Mouse (Mus musculus): ENCODE measurements around the gene Selenom. TPM values are rescaled to one million over a fixed set of nuclear protein-coding genes. Genes with fewer than 3 reads are reported as not detected.

The Selenom gene
- total RNA-seq, 2 experiments from 2014 or later, result not detected

DNA sequence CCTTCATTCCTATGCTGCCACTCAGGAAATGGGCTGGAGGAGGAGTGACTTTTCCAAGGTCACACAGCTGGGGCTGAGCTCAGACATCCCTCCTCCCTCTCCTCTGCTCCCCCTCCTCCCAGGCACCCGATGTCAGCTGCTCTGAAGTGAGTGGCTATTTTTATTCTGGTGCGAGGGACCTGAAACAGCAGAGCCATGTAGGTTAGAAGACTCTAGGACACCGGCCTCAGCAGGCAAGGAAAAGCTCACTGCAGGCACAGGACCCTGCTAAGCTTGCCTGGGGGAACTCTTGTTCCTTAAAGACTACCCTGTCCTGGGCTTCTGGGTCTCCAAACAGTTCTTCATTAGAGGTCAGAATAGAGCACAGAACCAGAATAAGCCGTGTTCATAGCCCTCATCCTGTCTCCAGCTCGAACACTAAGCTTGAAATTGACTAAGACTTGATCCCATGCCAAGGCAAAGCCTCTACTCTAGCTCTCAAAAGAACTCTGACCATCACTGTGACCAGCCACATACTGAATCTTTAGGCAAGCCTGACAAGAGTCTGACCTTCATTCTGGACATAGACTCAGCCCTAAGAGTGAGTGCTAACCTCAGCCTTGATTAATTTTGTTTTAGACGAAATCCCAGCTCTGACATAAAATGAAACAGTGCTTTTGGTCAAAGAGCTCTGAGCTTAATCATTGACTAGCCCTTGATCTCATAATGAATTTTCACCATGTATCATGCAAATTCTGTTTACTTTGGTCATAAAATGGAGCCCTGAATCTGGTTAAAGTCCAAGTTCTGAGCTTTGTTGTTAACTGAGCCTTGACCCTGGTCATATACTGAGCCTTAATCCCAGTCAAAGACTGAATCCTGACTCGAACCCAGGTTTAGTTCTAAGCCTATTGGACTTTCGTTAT lies 5.1 kb upstream of the Selenom start:
- no peak for ATAC-seq (replicated peaks; ENCODE audit: low FRiP score, poor library complexity, severe bottlenecking)

DNA sequence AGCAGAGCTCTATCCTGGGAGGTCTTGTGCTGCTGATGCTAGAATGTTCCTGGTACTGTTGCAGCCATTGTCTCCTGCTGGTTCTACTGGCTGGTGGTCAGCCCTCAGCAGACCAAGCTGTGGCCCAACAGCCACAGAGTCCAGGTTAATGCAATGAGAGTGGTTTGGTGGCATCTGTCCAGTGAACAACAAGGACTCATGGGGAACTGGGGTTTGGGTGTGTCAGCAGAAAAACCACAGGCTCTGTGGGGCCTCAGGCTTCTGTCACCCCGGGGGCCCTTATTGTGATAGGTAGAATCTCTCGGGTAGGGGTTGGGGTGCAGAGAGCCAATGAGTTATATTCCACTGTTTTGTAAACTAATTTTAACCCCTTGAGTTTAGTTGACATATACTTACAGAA lies 4.2 kb upstream of the Selenom start:
- no peak for ATAC-seq (replicated peaks; ENCODE audit: low FRiP score, poor library complexity, severe bottlenecking)

DNA sequence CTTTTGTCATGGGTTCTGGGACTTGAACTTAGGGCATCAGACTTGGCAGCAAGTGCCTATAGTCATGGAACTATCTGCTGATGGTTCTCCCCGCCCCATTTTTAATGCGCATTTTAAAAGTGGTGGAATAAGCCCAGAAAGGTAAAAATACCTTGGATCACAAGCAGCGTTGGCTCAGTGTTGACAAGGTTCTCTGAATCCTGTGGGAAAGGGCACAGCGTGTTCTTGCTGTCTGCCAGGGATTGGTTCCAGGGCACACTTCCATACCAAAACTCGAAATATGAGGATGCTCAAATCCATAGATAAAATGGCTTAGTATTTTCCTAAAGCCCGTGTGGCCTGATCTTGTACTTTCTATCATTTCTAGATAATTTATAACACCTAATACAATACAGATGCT lies 1.2 kb upstream of the Selenom start:
- no peak for ATAC-seq (replicated peaks; ENCODE audit: low FRiP score, poor library complexity, severe bottlenecking)

DNA sequence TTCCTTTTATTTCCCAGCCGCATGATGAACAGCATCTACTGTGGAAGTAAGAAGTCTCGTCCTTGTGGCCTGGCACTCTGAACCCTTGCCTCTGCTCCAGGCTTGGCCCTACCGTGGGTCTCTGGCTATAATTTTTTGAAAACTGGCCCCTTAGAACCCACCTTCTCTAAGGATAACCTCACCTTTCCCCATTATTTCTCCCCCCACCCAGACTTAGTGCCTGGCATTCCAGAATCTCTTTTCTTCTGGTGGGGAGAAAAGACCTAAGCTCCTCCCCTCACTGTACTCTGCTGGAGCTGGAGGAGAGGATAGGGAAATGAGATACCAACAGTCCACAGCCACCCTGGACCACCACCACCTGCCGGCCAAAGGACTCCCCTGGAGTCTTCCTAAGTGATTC lies 732 bp downstream of the Selenom start:
- ATAC-seq (replicated peaks; ENCODE audit: low FRiP score, poor library complexity, severe bottlenecking), result no peak

DNA sequence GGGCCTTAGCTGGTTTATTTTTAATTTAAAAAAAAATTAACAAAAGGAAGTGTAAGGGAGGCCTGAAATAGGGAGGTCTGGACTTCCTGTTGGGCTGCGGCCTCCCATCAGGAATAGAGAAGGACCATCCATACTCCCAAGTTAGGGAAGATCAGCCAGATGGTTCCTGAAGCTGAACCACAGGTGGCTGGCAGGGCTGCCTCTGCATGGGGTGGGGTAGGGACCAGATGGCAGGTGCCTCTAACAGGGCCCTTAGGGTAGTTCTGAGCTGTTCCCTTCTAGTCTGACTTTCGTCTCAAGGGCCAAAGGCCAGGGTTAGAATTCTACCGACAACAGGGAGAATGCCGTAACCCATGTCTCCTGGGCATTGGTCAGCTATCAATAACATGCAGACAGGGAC lies 1.2 kb downstream of the Selenom start:
- no peak for ATAC-seq (replicated peaks; ENCODE audit: low FRiP score, poor library complexity, severe bottlenecking)

DNA sequence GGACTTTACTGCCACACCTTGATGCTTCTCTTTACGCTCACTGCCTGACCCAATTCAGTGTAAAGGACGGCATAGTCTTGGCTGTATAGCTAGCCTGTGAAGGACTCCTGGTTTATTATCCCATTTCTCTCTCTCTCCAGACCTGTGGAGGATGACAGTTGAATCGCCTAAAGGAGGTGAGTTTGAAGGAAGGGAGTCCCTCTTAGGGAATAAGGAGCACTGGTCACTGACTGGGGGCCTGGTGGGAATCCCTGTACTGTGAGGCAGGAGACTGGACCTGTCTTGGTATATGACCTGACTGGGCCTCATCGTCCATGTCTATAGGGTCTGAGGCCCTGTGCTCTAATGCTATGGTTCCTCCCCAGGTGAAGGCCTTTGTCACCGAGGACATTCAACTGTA lies 1.6 kb downstream of the Selenom start:
- ATAC-seq (replicated peaks; ENCODE audit: low FRiP score, poor library complexity, severe bottlenecking), result no peak

DNA sequence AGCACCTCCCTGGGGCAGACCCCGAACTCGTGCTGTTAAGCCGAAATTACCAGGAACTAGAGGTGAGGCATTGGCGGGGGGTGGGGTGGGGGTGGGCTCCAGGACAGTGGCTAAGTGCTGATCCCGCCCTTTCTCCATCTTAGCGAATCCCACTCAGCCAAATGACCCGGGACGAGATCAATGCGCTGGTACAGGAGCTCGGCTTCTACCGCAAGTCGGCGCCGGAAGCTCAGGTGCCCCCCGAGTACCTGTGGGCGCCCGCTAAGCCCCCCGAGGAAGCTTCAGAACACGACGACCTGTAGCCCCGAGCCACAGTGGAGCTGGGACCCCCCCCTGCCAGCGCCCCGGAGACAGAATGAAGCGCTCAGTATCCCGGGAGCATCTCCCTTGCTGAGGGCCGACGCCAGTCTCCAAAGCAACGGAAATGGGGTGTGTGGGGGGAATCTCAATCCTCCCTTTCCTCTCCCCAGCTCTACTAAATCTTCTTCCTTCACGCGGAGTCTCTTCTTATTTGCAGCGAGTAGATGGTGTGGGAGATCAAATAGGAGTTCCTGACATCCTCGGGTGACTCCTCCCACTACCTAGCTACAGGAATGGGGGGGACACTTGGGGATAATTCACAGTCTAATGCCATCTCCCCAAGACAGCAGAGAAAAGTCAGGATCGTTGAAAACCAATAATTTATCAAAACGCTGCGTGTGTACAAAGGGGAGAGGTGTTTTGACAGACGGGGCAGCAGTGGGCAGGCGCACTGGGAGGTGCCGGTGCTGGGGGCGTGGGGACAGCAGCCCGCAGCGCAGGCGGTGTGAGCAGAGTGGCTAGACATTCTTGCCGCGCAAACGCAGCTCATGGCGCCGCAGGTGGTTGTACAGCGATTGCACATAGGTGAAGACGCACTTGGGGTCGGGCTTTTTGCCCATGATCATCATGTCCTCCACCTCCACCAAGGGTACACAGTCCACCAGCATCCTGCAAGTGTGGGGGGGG lies 2.7 kb downstream of the Selenom start:
- ATAC-seq (replicated peaks; ENCODE audit: low FRiP score, poor library complexity, severe bottlenecking), result no peak

DNA sequence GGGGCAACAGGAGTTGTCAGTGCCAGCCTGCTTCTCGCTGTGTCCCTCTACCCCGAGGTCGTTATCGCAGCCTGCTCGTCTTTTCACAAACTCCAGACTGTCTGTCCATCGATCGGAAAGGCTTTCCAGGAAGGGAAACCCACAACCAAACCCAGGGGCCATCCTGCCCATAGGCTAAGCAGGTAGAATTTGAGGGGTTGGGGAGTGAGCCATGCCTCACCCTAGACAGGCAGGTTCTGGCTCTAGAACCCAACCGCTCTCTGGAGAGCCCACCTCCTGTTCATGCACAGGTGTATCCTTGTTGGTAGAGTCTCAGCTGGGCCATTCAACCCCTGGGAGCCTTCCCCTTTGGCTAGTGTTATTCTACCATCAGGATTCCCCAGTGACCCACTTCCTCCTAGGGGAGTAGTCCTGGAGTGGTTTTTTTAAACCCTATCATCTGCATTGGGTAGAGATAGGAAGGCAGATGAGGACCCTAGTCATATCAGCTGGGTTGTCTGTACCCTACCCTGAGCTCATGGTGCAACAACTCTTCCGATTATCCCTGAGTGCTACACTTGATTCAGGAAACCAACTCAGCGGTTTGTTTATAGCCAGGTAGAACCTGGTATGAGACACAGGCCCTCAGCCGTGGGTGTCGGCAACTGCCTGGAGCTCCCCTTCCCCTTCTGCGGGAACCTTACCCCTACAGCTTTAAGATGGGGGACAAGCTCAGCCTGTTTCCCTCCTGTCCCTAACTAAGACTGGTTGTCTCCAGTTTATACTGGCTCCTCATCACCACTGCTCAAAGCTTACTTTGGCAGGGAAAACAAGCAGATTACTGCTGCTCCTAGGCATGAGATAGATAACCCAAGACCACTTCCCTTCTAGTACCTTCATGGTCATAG lies 3.6 kb downstream of the Selenom start:
- no peak for ATAC-seq (replicated peaks; ENCODE audit: low FRiP score, poor library complexity, severe bottlenecking)

DNA sequence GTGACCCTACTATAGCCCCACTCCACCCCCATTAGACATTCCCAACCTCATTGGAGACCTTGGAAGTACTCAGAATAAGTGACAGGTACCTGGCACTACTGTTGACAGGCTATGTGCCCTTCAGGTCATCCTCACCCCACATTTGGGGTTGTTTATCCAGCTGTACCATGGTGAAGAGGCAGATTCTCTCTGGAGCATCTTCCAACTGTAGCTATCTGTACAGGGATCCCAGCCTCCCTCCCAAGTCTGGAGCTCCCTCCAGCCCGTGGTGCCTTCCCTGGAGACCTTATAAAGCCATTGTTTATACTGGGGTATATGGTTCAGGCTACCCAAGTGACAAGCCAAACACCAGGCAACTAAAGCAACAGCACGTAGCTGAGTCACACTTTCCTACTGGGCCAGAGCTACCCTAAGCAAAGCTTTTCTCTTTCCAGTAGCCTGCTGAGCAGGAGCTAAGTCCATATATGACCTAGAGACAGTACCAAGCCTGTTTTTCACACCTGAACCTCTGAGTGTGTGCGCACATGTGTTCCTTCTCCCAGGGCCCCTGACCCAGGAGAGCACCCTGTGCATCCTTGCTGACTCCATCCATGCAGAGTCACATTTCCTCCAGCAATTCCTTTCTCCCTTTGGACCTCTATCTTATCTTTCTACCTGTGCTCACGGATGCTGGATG lies 4.7 kb downstream of the Selenom start:
- ATAC-seq (replicated peaks; ENCODE audit: low FRiP score, poor library complexity, severe bottlenecking), result no peak

DNA sequence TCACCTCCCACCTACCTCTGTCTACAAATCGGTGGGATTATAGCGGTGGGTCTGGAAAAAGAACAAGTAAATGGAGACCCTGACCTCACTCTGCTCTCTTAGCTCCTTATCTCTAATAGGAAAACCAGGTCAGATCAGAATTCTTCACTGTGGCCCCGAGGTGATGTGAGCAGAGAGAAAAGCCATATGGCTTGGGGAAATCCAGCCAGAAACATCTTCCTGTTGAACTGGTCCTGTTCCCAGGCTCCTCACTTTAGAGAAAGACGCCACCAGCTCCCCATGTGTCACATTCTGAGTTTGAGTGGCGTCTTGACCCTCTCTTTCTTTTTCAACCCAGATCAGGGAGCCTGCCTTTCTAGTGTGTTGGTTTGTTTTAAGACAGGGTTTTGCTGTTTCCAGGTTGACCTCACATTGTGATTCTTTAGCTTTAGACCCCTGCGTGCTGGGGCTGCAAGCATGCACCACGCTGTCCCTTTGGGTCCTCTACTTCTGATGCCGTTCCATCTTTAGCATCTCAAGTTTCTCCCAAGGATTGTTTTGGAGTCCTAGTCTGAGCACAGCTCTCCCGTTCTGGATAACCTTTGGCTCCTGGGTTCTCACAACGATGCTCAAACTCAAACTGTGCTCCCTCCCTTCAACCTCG lies 5.4 kb downstream of the Selenom start:
- no peak for ATAC-seq (replicated peaks; ENCODE audit: low FRiP score, poor library complexity, severe bottlenecking)

DNA sequence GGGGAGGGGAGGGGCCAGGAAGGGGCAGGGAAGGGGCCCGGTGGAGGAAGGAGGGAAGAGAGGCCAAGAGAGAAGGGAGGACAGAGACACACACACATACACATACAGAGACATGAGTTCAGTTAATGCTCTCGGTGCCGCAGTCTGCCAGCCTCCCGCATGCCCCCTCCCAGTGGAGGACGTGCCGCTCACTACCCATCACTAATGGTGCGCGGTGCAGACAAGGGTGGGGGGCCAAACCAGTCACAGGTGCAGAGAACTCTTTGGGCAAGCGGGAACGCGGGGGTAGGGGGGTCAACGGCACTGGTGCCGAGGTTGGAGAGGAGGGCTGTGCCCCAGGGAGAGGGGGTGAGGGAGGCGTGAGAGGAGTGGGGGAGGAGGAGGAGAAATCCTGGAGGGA lies 6.4 kb downstream of the Selenom start:
- ATAC-seq (replicated peaks; ENCODE audit: low FRiP score, poor library complexity, severe bottlenecking), result no peak

DNA sequence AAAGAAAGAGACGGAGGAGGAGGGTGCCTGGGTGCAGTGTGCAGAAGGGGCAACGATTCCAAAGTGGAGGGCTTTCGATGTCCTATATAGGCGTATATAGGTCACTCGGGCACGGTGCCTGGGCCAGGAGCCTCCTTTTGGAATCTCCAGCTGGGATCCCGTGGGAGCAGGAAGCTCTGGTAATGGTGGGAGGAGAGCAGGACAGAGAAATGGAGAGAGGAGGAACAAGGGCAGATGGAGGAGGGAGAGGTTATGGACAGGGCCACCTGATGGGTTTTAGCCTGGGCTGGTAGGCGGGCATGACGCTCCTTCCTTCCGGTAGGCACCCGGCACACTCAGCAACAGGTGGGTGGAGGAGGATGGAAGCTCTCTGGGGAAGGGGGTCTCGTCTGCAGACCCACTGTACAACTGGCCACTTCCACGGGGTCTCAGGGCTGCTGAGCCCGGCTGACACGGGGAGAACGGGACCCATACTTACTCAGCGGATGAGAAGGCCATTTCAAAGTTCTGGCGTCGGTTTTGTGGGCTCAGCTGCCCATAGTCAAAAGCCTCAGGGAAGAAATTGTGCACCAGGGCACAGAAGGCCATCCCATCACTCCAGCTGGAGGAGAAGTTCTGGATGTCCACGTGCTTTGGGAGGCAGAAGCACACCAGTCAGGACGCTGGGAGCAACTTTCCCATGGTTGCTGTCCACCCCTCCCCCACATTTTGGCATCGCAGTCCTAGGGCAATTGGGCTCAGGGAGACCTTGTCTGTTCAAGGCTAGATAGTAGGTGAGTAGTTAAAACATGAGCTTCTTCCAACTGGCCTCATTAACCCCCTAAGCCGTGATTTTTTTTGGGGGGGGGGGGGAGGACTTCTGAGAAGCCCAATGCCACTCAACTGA lies 7.1 kb downstream of the Selenom start:
- no peak for ATAC-seq (replicated peaks; ENCODE audit: low FRiP score, poor library complexity, severe bottlenecking)

DNA sequence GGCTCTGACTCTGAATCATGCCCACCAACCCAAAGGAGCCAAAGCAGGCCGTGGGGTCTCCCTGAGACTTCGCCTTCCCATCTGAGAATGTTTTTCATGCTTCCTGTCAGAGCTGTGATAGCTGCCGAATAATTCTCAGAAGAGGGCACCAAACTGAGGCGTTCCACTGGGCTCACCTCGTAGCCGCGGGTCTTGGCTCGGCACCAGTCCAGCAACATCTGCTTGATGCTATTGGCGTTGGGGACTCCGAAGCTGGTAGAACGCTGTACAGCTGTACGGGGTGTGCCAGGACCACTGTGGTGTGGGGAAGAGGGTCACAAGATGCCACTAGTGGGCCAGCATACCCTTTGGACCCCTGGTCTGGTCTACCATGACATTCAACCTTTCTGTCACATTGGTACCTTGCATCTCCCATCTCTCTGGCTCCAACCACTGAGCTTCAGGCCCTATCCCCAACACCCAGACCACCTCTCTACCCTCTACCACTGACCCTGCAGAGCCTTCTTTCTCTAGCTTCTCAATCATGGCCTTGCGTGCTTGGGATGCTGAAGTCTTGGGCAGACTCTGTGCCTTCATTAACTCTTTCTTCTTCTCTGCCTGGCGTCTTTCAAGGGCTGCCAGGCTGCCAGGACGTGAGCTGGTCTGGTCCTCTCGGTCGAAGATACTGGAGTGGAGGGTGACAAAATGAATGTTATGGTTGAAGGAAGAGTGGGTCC lies 8.0 kb downstream of the Selenom start:
- no peak for ATAC-seq (replicated peaks; ENCODE audit: low FRiP score, poor library complexity, severe bottlenecking)

DNA sequence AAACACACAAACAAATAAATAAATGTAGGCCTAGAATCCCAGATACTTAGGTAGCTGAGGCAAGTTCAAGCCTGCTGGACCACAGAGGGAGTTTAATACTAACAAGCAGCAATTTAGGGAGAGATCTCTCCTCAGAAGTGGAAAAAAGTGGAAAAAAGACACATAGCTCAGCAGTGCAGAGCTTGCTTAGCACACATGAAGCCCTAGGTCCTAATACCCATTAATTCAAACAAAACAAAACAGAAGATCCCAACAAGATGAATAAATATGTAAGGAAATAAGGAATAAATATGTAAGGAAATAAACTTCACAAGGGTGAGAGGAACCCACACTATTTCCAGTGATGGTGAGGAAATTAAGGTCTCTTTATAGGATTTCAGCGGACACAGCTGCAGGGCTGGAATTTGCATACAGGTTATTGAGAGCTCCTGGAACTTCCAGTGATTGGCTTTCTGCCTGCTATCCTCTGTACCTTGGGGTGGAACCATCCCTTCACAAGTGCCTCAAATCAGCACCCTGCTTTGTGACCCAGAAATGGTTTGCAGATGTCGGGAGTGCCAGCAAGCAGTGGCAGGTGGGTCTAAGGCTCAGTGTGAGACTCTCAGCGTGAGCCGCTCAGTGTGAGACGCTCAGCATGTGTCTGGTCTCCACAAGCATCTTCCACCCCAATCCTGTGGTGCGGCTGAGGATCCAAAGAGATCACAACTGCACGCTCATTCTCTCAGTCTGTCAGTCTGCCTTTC lies 9.5 kb downstream of the Selenom start:
- no peak for ATAC-seq (replicated peaks; ENCODE audit: low FRiP score, poor library complexity, severe bottlenecking)

DNA sequence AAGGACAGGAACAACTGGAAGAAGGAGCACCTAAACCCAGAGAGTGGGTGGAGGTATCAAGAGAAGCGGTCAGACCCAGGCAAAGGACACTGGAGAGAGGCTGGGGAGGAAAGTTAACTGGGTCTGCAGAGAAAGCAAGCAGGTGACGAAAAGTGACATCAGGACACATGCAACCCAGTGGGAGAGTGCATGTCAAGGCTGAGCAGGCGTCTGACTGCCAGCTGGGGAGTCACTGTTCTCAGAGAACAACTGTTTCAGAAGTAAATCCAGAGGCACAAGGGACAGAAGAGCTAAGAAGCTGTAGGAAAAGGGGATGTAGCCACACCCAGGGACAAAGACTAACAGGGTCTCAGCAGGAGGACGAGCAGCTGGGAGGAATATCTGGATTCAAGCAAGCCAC lies 11.1 kb downstream of the Selenom start:
- no peak for ATAC-seq (replicated peaks; ENCODE audit: low FRiP score, poor library complexity, severe bottlenecking)

DNA sequence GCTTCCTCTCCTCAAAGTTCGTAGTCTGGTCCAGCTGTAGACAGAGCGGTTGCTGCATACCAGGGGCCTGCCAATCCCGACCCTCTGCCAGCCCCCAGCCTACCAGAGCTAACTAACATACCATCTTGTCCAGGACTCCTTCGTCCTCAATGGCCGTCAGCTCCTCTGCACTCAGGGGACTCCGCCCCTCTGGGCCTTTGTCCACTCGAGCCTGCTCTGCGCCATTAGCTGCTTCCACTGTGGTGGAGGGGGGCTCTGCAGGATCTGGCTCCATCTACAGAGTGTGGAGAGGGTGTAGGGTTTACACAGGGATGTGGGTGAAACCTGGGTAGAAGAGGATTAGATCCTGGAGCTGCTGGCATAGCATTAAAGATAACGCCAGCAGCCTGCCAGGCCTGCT lies 11.7 kb downstream of the Selenom start:
- ATAC-seq (replicated peaks; ENCODE audit: low FRiP score, poor library complexity, severe bottlenecking), result no peak

Data from erythroblast, adult 5-6 weeks (primary cell).